Mouse (Mus musculus) heart, postnatal 25 days (tissue): Measurements from ENCODE around the gene Pdp2. TPM values are rescaled to one million over a fixed set of nuclear protein-coding genes. Genes with fewer than 3 reads are reported as not detected.
"Not testable (repeated sequence)": the region's sequence is repeated elsewhere in the genome, so short reads cannot be mapped to it uniquely, and the experiment has no call there.

Experiments
- DNase-seq: peaks from one replicate; pipeline ENCODE4 v3.0.0; 2022; ENCODE audit warnings: low spot score
- intact Hi-C: fragments of 180-260 bp; cut with DNase I; formaldehyde crosslinking; loops from one replicate; pipeline ENCODE4 v1.15.1; 2025
- total RNA-seq, 2 experiments: library from RNA; stranded (reverse); gene quantifications; 2 replicates each; pipeline ENCODE4 v1.2.3; 2021

Pdp2 gene
- total RNA-seq = 10 to 100 TPM; 20.1 to 29.0 TPM

GRCm38 (mm10) chr8:104591133-104591834 is at the start of gene Pdp2:
TSS of gene Pdp2 (plus strand) at chr8:104591451.
- DNase-seq = peak; percentile 86
- intact Hi-C loops = no loop called here

- intact Hi-C loops = no loop called here
- no peak for DNase-seq
Observed at GRCm38 (mm10) chr8:104541515-104541880, 49.8 kb upstream of the Pdp2 start.

DNA sequence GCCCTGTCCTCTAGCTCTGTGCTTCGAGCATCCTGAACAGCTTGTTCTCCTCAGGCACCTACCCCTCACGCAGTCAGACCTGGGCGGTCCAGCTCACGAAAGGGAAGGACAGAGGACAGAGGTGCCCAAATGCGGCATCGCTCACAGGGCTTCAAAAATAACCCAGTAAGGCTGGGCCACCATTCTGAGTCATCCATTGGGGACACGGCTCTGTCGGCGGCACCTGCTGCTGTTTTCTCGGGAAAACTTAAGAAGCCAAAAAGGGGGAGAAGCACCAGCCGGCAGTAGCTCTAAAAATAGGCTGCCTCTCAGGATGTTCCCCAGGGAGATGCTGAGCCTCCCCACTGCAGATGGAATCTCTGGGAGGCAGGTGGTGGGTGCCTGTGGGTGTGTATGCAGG is 49.1 kb upstream of the Pdp2 start:
- intact Hi-C loops = no loop called here
- no peak for DNase-seq

- intact Hi-C loops = no loop called here
- DNase-seq = peak; percentile 20
Observed at GRCm38 (mm10) chr8:104543440-104544045, 47.7 kb upstream of the Pdp2 start.

- no peak for DNase-seq
- intact Hi-C loops = no loop called here
Observed at GRCm38 (mm10) chr8:104555191-104555590, 36.1 kb upstream of the Pdp2 start.

DNA sequence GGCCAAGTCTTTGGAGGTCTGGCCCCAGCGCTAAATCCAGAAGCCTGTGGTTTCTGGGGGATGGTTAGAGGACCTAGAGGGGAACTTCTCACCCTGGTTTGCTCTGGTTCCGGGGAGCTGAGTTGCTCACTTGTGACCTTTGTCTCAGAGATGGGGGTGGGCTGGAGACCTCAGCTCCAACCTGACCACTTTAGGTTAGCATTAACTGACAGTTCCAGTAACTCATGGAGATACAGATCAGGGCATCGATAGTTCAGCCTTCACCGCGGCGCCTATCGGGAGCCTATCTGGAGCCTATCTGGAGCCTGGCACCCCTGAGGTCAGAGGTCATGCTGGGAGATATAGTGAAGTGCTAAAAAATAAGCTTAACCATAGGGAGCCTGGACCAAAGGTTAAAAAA is 34.0 kb upstream of the Pdp2 start:
- no peak for DNase-seq
- intact Hi-C loops = no loop called here

DNA sequence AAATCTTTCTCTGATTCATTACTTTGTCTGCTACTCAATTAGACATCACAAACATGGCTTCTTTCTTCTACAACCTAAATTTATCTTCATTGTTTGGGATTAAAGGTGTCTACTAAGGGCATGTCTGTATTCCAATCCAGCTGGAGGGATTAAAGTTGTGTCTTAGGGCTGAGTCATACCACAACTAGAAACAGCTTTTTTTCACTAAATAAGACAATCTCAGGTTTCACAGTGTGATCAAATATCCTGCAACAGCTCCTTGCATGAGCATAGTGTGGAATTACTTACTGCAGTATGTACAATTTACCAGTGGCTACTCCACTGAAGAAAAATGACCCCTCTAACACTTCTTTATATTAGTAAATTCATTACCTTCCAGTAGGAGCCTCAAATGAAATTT is 30.5 kb upstream of the Pdp2 start:
- no peak for DNase-seq
- intact Hi-C loops = loop anchor here (10.0 kb wide), 1 partner anchor 306 kb away; the partner anchor contains the start of gene Cklf

- DNase-seq = peak; percentile 56
- intact Hi-C loops = loop anchor here (10.0 kb wide), 1 partner anchor 310 kb away; the partner anchor contains the start of gene Cklf
Observed at GRCm38 (mm10) chr8:104564633-104565456, 26.4 kb upstream of the Pdp2 start.

GRCm38 (mm10) chr8:104565457-104565798 is 25.8 kb upstream of the Pdp2 start:
- intact Hi-C loops = loop anchor here (10.0 kb wide), 1 partner anchor 311 kb away; the partner anchor contains the start of gene Cklf
- no peak for DNase-seq

DNA sequence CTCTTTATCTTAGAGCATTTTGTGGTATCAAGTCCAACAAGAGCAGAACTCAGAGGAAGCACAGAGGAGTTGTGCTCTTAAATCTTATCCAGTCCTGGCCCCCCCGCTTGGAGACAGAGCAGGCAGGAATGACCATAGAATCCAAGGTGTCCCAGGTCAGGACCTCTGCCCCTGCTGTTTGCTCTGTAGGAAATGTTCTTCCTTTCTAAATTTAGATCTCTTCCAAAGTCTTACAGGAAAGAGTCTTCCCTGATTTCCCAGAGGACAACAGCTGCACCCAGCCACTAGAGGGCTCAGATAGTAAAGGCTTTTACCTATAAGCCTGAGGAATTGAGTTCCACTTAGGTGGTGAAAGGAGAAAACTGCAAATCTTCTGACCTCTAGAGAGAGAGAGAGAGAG is 21.7 kb upstream of the Pdp2 start:
- no peak for DNase-seq

DNA sequence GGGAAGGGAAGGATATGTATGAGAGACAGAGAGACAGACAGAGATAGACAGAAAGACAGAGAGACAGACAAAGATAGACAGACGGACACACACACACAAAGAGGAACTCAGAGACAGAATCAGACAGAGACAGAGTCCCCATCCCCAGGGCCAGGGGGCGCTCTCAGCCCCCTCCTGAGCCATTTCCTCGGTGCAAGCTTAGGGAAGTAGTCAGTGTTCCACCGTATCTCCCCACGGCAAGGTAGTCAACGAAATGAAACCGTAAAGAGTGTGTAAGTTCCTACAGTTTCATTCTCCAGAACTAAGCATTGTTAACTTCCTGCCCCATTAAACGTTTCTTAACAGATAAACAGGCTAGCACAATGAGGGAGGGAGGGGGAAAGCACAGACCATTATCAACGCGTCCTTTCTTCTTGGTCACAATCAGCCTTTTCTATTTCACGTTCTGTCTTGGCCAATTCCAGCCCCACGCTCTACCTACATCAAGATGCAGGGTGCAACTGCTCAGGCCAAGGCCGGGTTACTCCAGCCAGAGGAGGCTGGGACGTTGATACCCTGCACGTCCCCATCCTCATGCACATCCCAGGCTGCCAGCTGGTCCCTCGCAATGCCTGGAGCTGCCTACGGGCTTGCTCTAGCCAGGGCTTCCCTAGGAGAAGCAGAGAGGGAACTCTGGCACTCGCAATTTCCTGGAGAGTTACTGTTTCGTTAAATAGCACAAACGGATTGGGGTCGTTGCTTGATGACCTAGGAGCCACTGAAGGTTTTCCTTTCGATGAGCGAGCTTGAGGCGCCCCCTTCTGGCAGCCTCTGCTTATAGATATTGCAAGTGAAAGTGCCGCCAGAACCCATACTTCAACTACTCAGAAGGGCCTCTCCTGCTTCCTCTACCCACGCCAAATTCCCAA is 20.6 kb upstream of the Pdp2 start:
- DNase-seq = peak; percentile 59
- intact Hi-C loops = loop anchor here (1.0 to 2.0 kb wide), 3 partner anchors 36 to 226 kb away; partner anchors contain the start of genes Car7, Dync1li2 and Nae1

More for the DNA sequence above, 21.7 kb upstream of the Pdp2 start:
- intact Hi-C loops = loop anchor here (10.0 kb wide), 1 partner anchor 315 kb away; the partner anchor contains the start of gene Cklf

DNA sequence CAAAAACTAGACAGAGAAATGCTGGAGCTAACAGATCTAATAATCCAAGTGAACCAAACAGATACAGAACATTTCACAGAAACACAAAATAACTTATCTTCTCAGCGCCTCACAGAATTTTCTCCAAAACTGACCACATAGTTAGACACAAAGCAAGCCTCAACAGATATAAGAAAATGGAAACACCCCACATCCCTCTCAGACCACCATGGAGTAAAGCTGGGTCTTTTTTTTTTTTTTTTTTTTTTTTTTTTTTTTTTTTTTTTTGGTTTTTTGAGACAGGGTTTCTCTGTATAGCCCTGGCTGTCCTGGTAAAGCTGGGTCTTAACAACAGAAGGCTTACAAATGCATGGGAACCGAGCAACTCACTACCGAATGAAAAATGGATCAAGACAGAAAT is 14.4 kb upstream of the Pdp2 start:
- no peak for DNase-seq
- intact Hi-C loops = no loop called here

DNA sequence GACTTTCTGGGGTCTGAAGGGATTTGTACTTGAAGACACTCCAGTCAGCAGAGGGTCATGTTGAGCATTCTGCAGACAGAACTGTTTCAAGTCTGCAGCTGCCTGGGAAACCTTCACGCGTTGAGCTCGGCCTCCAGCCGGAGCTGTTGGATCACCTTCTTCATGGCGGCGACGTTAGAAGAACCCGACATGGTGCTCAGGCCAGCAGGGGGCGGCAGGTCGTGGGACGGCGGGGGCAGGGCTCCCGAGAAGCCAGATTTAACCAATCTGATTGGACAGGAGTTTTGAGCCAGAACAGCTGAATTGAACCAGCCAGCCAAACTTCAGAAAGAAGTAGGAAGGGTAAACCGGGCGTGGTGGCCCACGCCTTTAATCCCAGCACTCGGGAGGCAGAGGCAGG is 13.6 kb upstream of the Pdp2 start:
- intact Hi-C loops, DNase-seq: not testable (repeated sequence)

- intact Hi-C loops = no loop called here
Observed at GRCm38 (mm10) chr8:104584522-104584921, 6.7 kb upstream of the Pdp2 start.

GRCm38 (mm10) chr8:104590284-104590683 is 967 bp upstream of the Pdp2 start:
- intact Hi-C loops = no loop called here
- DNase-seq = no peak

More at GRCm38 (mm10) chr8:104584522-104584921, 6.7 kb upstream of the Pdp2 start:
- no peak for DNase-seq

- intact Hi-C loops = no loop called here
- DNase-seq = no peak
Observed at GRCm38 (mm10) chr8:104591856-104592255, 605 bp downstream of the Pdp2 start.

DNA sequence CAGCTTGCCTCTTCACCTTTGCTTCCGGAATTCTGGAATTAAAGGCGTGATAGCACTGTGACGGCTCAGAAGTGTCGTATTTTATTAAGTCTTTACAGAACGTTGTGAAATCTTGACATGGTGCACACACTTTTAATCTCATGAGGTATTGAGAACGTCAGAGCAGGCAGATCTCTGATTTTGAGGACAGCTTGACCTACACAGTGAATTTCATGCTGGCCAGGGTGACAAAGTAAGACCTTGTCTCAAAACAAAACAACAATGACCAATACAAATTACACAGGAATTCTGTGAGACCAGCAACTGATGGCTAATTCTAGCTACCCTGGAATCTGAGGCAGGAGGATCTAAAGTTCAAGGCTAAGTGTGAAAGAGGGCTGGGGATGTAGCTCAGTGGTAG is 1.3 kb downstream of the Pdp2 start:
- intact Hi-C loops = no loop called here
- no peak for DNase-seq

DNA sequence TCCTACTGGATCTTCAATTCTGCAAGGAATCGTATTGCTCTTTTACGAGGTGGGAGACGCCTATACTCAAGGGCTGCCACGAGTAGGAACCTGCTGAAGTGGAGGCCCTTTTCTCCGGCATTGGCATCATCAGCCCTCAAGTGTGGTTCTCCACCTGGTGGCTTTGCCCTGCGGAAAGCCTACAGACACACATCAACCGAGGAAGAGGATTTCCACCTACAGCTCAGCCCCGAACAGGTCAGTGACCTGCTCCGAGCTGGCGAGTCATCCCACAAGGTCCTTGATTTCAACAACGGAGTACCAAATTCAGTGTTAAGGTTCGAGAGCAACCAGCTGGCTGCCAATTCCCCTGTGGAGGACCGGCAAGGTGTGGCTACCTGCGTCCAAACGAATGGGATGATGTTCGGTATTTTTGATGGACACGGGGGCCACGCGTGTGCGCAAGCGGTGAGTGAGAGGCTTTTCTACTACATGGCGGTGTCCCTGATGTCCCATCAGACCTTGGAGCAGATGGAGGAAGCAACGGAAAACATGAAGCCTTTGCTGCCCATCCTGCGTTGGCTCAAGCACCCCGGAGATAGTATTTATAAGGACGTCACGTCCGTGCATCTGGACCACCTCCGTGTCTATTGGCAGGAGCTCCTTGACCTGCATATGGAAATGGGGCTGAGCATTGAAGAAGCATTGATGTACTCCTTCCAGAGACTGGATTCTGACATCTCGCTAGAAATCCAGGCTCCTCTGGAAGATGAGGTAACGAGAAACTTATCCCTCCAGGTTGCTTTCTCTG is 2.5 kb downstream of the Pdp2 start:
- DNase-seq = no peak
- intact Hi-C loops = no loop called here
